8 mouse cellular contexts compared by ENCODE assay signal in genomic region chr2:48456072-48457040, GRCm38 (mm10).
A peak's percentile ranks its signal among the peaks of the same experiment; 100 is the strongest.
DNase-seq lines count a peak whose midpoint lies in the region; ATAC-seq lines count a peak whose summit lies in the region.

No protein-coding gene starts in this region.

- H3K27me3 ChIP-seq in kidney, embryonic 14.5 days (ENCODE audit: control insufficient read depth, insufficient read depth, low read length): no peaks in the 10 kb centered on the region
- no peaks in the 10 kb centered on the region for H3K27me3 ChIP-seq in kidney, embryonic 16.5 days (ENCODE audit: insufficient read depth, low read length)
- no peaks in the 10 kb centered on the region for H3K27me3 ChIP-seq in forebrain, embryonic 13.5 days

- no peak overlapping the region for H3K9ac ChIP-seq in kidney, embryonic 14.5 days (ENCODE audit: low read depth, low read length)
- H3K9ac ChIP-seq in kidney, embryonic 16.5 days (replicated peaks; ENCODE audit: low read length): no peak overlapping the region
- H3K9ac ChIP-seq in forebrain, embryonic 13.5 days: no peak overlapping the region

- WGBS in kidney, embryonic 14.5 days: 36% methylated on average over 7 of the region's 7 CpGs
- WGBS in kidney, embryonic 16.5 days: 35% methylated on average over 7 of the region's 7 CpGs
- 73% methylated on average over 7 of the region's 7 CpGs for WGBS in forebrain, embryonic 13.5 days

- H3K4me3 ChIP-seq in kidney, embryonic 14.5 days (ENCODE audit: low read length): no peak overlapping the region
- no peak overlapping the region for H3K4me3 ChIP-seq in kidney, embryonic 16.5 days (ENCODE audit: low read length)
- H3K4me3 ChIP-seq in forebrain, embryonic 13.5 days: no peak overlapping the region

- DNase-seq in brain, adult 2 months (ENCODE audit: low read depth, low spot score): peak; percentile 79
- peak; percentile 31 to 47 for DNase-seq in heart, adult 9 months (ENCODE audit: low spot score in 2 of 2)
- peak; percentile 49 for DNase-seq in lung, postnatal 25 days (ENCODE audit: low spot score)
- DNase-seq in spleen, postnatal 36 days (ENCODE audit: low spot score in 2 of 2): no peak
- DNase-seq in urinary bladder, adult 18-20 months (ENCODE audit: low spot score in 2 of 2): no peak

- H3K36me3 ChIP-seq in kidney, embryonic 14.5 days (ENCODE audit: control insufficient read depth, insufficient read depth, low read length): no peaks in the 10 kb centered on the region
- H3K36me3 ChIP-seq in kidney, embryonic 16.5 days (ENCODE audit: insufficient read depth, low read length): no peaks in the 10 kb centered on the region
- H3K36me3 ChIP-seq in forebrain, embryonic 13.5 days (ENCODE audit: poor library complexity, severe bottlenecking): no peaks in the 10 kb centered on the region

- no peak overlapping the region for H3K27ac ChIP-seq in kidney, embryonic 14.5 days (ENCODE audit: low read depth, low read length)
- H3K27ac ChIP-seq in kidney, embryonic 16.5 days (ENCODE audit: low read length): no peak overlapping the region
- H3K27ac ChIP-seq in forebrain, embryonic 13.5 days: no peak overlapping the region

- 0 out of 2 replicates have a peak, but pooled peaks have one; percentile 39 for ATAC-seq in kidney, embryonic 14.5 days (ENCODE audit: low FRiP score, low TSS enrichment)
- no peak for ATAC-seq in kidney, embryonic 16.5 days (ENCODE audit: low FRiP score, low TSS enrichment)
- ATAC-seq in forebrain, embryonic 13.5 days: no peak

- H3K4me2 ChIP-seq in kidney, embryonic 14.5 days (replicated peaks; ENCODE audit: low read depth, low read length): no peak overlapping the region
- no peak overlapping the region for H3K4me2 ChIP-seq in kidney, embryonic 16.5 days (replicated peaks; ENCODE audit: low read depth, low read length)
- H3K4me2 ChIP-seq in forebrain, embryonic 13.5 days: no peak overlapping the region

- no peaks in the 10 kb centered on the region for H3K9me3 ChIP-seq in kidney, embryonic 14.5 days (ENCODE audit: control insufficient read depth, low read length)
- no peaks in the 10 kb centered on the region for H3K9me3 ChIP-seq in kidney, embryonic 16.5 days (ENCODE audit: low read length)
- no peaks in the 10 kb centered on the region for H3K9me3 ChIP-seq in forebrain, embryonic 13.5 days (replicated peaks)

- H3K4me1 ChIP-seq in kidney, embryonic 14.5 days (ENCODE audit: control insufficient read depth, insufficient read depth, low read length): 0 out of 2 replicates have a peak, but pooled peaks cover 5% of the 10 kb centered on the region
- H3K4me1 ChIP-seq in kidney, embryonic 16.5 days (ENCODE audit: insufficient read depth, low read length): 0 out of 2 replicates have a peak, but pooled peaks cover 11% of the 10 kb centered on the region
- H3K4me1 ChIP-seq in forebrain, embryonic 13.5 days: no peaks in the 10 kb centered on the region; the same call in 1 of the 2 replicates

Comparison
In these comparisons a context has a peak if more than half of its experiments do, and no peak if none do; other contexts are left out.
1. DNase-seq: peak in brain, adult 2 months (single experiment), heart, adult 9 months (2 of 2) and lung, postnatal 25 days (single experiment); none in spleen, postnatal 36 days (0 of 2) and urinary bladder, adult 18-20 months (0 of 2).